Mouse (Mus musculus) thymus, postnatal 0 days (tissue): ENCODE results near the gene Sntg2. TPM values are rescaled to one million over a fixed set of nuclear protein-coding genes. Genes with fewer than 3 reads are reported as not detected.

ENCODE experiments used
- DNase-seq: peaks from one replicate; pipeline ENCODE4 v3.0.0-alpha.2; 2015; ENCODE audit warnings: low spot score
- polyA plus RNA-seq: library from polyadenylated mRNA; unstranded; fragments of >200 nt; fragmentation: Nextera tagmentation; extraction: Ambion mirVana; gene quantifications from 2 replicates; pipeline ENCODE4 v1.2.1, GENCODE M21; 2015

Gene Sntg2
- polyA plus RNA-seq, 1 experiment from 2014 or later: not detected

DNA sequence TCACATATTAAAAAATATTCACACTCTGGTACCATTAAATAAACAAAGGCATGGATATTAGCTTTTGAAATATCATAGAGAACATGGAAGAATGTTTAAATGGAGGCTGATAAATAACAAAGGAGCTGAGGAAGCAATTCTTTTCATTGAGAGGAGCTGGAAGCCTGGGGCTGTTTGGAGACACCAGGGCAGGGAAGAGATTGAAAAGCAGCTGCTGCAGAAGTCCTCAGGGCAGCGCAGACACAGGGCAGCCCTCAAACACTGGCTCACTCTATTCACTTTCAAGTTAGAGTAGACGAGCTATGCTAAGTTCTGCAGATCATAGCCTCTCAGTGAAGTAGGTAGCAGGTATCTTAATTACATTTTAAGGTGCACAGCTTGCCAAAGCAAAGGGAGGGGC lies 164.6 kb downstream of the Sntg2 start:
- DNase-seq: no peak

DNA sequence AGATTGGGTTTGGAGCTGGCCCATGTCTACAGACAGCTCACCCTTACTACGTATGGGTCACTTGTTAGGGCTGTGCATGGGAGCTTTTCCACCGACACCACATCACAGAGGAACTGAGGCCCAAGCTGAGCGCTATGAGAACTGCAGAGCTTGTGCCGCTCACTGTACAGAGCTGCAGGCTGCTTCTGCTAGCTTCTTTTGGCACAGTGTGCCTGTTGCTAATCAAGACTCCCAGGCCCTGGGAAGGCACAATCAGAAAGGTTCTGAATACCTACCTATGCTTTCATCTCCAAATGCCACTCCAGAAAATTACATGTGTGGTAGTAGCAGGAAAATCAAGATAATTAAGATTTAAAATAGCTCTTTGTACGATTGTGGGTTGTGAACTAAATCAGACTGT lies 165.1 kb downstream of the Sntg2 start:
- DNase-seq: no peak

DNA sequence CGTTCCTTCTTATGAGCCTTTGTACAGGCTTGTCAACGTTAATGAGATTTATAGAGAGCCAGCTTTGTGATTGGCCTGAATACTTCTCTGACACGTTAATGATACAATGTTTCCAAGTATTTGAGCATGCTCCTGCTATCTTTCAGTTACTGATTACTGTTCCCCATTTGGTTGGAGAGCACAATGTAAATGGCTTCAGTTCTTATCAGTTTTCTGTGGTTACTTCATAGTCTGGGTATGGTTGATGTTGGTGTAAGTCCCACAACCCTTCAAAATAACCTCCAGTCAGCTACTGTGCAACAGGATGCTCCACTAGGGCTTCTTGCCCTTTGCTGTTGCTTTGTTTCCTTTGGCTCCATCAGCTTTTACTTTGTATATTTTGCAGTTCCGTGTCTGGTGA lies 168.7 kb downstream of the Sntg2 start:
- DNase-seq: no peak

DNA sequence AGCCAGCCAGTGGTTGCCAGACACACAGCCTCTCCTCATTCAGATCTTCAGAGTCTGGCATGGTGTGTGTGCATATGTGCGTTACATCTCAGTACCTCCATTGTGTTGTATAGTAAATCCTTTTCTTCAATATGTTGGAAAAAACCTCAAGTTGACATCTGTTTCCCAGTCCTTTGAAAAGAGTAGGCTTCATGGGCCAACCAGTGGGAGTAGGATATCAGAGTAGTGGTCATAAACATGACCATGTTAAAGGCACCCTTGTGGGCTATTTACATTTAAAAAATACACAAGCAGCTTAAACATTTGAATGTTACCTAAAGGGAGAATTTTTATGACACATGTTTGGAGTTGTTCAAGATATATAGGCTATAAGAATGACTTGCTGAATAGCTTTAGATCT lies 170.4 kb downstream of the Sntg2 start:
- no peak for DNase-seq

DNA sequence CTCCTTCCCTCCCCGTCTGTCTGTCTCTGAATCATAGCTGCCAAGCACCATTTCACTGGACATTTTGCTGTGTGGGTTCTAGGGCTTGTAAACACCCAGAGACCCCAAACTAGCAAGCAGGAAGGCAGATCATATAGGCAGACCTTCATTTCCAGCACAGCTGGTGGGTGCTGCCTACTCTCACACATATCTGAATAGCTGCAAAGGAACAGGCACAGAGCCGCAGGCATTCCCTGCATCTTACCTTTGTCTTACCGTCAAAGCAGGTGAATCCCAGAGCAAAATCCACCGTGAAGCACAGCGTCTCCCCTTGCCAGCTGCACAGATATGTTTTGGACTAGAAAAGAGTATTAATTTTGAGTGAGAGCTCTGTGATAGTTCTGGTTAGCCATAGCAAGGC lies 172.1 kb downstream of the Sntg2 start:
- DNase-seq: no peak

DNA sequence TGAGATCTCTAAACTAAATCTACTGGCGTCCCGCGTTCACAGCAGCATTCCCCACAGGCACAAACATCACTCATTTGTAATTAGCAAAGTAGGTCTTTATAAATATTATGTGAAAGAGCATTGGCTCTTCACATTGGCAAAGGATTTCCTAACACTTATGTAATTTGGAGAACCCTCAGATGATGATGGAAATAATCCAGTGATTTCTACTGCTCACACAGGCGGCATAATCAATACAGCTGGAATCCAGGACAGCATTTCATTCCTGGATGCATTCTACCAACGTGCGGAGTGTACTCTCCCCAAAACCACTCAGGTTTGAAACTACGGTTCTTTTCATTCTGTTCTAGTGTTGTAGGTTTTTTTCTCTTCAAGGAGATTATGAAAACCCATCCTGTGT lies 172.6 kb downstream of the Sntg2 start:
- DNase-seq: no peak

DNA sequence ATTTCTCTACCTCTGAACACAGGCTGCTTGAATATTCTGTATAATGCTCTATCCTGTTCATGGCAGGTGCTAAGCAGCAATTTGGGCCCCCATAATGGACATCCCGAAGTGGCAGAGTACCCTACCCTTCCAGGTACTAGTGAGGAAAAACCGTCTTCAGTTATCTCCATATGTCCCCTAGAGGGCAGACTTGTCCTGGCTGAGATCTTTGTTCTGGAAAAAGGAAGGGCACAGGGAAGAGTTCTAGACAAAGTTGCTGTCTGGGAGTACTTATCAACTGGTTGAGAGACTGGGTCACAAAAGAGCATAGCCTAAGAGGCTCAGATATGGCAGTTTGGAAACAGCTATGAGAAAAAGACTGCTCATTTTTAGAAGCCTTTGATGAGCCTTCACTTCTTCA lies 173.4 kb downstream of the Sntg2 start:
- DNase-seq: no peak

DNA sequence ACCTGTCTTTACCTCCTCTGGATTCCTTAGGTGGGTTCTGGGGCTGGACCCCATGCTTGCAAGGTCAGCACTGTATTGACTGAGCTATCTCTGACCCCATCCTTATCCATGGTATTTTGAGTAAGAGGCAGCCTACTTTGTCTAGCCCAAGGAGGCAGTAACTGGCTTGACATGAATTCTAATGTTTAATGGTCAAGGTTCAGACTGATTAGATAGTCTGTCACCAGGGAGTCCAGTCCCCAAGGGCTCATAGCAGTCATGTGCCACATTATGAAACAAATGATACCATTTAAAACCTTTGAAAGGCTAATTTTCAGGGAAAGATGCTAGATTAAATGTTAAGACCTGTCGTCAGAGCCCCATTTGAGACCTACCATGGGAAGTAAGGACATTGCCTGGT lies 174.9 kb downstream of the Sntg2 start:
- no peak for DNase-seq

DNA sequence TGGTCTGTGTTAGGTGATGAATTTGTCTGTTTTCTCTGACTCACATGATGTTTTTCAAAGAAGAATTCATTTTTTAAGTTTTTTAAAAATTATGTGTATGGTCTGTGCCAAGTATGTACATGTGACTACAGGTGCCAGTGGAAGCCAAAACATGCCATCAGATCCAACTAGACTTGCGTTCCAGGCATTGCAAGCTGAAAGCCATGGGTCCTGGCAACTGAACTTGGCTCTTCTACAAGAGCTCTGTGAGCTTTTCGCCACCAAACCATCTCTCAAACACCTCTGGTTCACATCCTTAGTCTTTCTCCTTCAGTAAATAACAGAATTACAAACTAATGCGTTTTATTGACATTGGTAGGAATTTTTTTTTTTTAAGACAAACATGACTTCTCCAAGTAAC lies 191.5 kb downstream of the Sntg2 start:
- DNase-seq: no peak

DNA sequence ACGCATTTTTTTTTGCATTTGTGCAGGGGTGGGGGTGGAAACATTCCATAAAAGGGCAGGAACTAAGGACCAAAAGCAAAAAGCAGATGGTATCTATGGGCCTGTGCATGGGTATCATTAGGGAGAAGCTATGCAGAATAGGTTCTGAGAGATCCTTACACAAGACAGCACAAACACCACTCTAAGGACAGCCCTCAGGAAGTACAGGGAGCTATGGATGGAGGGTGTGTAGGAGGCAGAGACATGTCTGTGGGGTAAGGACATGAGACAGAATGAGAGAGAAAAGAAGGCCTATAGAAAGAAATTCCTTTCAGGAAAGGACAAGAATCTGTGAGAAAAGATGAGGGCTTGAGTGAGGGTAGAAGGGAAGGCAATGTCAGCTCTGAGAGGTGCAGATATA lies 193.6 kb downstream of the Sntg2 start:
- no peak for DNase-seq

DNA sequence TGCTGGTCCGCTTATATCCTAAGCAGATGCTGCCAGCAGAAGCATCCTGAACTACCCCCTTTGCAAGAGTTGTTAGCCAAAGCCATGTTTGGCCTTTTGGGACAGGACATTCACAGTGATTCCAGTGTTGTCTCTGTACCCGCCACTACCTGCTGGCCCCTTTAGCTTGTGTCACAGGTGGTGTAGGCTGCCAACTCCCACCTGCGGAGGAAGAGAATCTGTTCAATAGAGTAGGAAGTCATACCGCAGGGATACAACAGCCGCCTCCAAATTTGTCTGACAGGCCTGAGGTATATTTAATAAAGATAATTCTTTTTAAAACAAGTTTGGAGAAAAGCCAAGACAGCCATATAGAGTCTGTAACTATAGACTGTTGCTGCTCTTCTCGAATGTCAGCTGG lies 195.2 kb downstream of the Sntg2 start:
- no peak for DNase-seq

DNA sequence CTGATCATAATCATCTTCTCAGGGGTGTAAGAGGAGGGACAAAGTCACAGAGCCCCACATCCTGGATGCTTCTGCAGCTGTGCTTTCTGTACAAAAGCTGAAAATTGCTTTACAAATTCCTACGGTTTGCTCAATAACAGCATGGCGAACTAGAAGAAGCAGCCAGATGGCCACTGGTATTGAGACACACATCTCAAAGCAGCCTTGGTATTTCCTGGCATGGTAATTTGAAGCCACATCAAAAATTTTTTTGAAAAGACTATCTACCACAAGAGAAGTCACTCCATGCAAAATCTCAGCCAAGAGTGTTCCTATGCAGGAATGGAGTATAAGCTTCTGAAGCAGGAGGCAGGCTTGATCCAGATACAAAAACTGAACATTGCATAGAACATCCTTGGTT lies 195.6 kb downstream of the Sntg2 start:
- DNase-seq: no peak

DNA sequence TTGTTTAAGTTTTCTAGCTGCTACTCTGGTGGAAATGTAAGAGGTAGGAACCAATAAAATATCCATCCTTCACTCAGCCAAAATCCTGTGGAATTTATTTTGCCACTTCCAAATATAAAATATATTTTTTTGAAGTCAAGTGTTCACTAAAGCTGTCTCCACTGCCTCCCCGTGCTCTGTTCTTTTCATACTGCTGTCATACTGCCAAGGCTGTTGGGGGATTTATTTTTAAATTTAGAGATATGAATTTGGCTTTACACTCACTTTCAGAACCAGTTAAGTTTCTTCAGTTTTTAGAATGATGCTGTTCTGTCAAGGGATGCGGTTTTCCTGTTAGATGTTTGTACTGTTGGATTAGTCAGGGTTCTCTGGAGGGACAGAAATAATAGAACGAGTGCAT lies 204.7 kb downstream of the Sntg2 start:
- DNase-seq: no peak

DNA sequence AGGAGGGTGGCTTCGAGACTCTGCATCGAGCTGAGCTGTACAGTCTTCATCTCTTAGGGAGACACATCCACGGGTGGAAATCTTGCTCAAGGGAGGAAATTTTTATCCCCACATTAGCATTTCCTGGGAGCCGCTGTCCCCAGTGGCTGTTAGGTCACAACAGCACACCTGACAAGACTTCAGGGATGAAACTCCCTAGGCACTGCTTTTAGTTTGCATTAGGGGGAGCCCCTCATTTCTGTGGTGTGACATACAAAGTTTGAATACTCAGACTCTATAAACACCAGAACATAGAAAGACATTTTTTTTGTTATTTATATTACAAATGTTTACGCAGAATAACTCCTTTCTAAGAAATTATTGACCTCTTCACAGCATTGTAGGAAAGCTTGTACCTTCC lies 208.6 kb downstream of the Sntg2 start:
- DNase-seq: no peak

DNA sequence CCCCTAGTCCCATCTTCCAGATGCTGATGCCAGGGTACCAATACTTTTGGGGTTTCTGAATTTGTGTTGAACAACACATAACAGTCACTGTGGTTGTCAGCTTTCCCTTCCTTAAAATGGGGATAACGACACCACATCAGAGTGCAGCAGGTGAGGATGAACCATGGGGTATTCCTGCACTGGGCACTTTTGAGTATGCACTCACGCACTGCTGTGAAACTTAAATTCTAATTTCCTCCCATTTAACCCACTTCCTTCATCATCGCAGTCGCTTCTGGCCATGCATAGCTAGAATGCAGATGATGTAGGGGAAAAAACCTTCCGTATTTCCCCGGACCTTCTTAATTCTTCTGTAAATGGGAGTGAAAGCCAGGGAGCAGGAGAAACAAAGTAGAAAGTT lies 209.2 kb downstream of the Sntg2 start:
- no peak for DNase-seq

DNA sequence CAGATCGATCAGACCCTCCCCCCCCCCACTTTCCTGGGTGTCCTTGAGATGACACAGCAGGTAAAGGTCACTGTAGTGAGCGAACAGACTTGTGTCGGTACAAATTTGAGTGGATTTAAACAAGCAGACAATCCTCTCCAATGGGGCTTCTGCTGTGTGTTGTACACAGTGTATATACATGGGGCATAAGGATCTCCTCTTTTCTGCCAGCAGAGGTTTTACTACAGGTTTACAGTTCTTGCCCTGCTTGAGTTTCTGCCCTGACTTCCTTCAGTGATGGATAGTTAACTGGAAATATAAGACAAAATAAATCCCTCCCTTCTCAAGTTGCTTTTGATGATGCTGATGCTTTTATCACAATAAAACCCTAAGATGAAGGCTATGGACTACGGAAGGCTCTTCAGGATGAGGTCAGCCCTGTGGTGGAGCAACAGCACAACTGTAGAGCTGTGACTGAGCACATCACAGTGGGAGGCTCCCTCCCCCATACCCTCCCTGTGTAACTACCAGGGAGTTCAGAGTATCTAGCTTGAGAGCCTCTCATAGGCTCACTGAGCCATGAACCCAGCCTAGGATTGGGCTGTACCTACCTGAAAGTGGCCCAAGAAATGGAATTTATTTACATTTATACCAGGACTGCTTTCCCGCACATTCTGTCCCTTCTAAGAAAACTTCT lies 211.3 kb downstream of the Sntg2 start:
- no peak for DNase-seq

DNA sequence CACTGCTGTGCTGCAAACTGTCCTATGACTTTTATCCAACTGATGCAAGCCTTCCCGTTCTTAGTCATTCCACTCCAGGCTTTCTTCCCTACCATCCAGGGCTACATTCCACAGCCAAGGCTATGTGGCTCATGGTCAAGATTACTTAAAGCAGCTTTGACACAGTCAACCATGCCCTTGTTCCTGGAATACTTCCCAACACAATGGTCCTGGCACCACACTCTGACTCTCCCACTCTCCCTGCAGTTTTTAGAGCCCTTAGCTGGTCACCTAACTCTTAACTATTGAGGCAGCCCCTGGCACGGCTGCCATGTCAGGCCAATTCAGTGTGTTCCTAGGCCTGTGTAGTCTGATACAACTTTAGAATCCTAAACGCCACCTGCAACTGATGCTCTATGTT lies 212.7 kb downstream of the Sntg2 start:
- DNase-seq: no peak

DNA sequence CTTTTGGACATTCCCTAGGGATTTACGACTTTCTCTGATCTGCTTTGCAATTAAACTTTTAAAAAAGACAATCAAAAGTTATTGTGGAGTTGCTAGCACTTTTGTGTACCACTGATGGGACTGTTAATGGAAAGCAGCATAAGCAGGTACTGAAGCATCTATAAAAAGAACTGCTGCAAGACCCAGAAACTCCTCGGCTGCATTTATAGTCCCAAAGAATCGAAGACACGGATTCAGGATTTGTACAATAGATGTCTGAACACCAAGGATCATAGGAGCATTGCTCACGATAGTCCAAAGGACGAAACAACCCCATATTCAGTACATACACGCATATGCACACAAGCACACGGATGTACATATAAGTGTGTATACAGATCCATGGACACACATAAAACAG lies 213.4 kb downstream of the Sntg2 start:
- no peak for DNase-seq

DNA sequence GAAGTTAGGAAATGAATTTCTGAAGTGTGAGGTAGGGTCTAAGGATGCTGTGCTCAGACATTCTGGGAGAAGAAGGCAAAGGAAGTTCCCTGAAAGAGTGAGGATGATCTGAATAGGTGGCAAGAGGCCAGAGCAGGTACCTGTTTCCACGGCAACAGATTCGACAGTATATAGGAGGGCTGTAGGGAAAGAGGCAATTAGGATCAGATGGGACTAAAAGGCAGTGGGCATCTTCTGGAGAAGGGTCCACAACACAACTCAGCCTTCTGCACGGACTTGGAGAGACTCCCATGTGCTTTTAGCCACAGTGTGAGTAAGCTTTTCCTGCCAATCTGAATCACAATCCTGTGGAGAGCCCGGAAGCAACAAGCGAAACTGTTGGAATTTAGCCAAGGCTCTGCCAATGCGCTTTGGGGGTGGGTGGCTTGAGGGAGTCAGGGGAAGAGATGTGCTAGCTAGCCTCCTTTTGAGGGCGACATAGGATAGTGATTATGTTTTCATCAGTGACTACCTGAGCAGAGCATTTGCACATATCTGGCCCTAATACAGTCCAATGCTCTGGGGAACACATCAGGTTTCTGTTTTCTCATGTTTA lies 219.0 kb downstream of the Sntg2 start:
- DNase-seq: no peak

DNA sequence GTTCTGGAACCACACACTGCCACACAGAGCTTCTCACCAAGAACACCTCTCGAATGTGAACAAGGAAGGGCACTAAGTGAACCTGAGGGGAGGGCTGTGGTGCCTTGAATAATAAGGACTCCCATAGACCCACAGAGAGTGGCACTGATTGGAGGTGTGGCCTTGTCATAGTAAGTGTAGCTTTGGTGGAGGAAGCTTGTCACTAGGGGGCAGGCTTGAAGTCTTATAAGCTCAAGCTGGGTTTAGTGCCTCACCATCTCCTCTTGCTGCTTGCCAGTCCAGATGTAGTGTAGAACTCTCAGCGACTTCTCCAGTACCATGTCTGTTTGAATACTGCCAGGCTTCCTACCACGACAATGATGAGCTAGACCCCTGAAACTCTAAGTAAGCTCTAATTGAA lies 231.1 kb downstream of the Sntg2 start:
- DNase-seq: no peak

DNA sequence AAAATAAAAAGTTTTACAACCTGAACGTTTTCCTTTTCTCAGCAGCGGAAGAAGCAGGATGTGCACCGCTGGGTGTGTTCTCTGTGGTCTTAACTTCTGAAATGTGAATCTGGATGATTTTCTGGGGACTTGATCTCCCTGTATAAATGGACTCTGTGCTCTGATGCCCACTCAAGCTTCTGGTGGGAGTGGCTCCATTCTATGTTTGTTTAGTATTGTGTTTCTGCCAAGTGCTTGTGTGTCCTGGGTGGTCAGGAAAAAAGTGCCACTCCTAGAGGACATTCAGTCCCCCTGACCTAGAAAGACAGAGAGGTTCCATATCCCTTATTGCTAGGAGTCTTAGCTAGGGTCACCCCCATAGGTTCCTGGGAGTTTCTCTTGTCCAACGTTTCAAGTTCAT lies 240.7 kb downstream of the Sntg2 start, which contains the start of gene Tpo:
Tpo (minus strand) TSS at position 101 of the 400 bp plus-strand sequence.
- no peak for DNase-seq

DNA sequence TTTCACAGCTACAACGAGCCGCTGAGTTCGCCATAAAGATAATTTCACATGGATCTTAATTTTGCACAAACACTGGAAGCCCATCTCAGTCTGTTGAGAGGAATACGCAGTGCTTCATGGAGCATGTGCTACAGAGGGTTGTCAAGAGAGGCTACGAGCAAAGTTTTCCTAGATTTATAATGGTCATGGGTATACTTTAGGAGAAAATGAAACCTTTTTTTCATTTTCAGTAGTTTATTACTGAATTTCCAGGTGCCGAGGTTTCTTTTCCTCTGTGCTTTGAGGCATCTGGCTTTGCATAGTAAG lies 243.8 kb downstream of the Sntg2 start:
- DNase-seq: no peak

DNA sequence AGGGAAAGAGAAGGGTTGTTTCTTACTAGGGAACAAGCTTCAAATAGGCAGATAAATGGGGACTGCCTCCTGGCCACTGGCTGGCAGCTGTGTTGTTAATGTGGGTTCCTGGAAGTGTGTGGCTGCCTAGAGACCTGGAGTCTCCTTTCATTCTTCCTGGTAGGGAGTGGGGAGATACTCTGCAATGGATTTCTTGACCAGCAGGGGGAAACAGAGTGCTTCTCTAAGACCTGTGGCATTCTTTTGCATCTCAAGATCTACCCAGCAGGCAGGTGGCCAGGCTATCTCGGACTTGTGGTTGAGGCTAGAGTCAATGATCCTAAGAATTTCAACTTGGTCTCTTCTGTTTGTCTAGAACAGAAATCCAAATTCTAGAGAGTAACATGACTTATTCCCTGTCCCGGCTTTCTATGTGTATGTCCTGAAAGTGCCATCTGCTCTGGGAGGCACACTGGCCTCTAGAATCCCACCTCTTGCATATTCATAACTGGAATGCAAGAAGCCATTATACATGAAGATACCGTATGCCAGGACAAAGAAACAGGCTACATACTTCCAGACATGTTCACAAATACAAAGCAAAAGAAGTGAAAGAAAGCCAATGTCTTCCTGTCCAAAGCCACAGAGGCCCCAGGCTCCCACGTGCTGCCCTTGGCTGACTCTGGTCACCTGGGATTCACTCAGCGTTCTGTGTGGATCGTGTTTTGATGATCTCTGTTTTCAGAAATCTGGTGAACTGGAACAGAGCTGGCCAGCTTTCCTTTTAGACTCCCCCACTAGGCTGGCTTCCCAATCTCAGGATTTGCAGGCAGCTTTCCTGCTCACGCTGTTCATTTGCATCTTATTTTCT lies 244.4 kb downstream of the Sntg2 start:
- peak; percentile 4 for DNase-seq
